Mouse (Mus musculus): ENCODE measurements around the gene 2510039O18Rik. TPM values are rescaled to one million over a fixed set of nuclear protein-coding genes. Genes with fewer than 3 reads are reported as not detected.

Gene 2510039O18Rik
- total RNA-seq, 2 experiments from 2014 or later: 27.4 to 30.0 TPM

- DNase-seq: no peak
Measured at GRCm38 (mm10) chr4:147993571-147994095, 52.9 kb downstream of the 2510039O18Rik start.

GRCm38 (mm10) chr4:147995311-147995710, 54.6 kb downstream of the 2510039O18Rik start:
- DNase-seq: no peak

Other genes with a start within 250 kb of the 2510039O18Rik start
- not detected for gene Zfp534, start 238.3 kb upstream of the 2510039O18Rik start, total RNA-seq (2021)
- 1 to 10 TPM; 1.9 to 2.7 TPM for gene Zfp984, start 131.1 kb upstream of the 2510039O18Rik start, total RNA-seq (2021)
- gene Zfp933, start 92.5 kb upstream of the 2510039O18Rik start, total RNA-seq (2021): 10 to 100 TPM; 21.8 to 22.0 TPM
- gene Miip, start 72.1 kb upstream of the 2510039O18Rik start, total RNA-seq (2021): 10 to 100 TPM; 17.5 to 20.0 TPM
- 10 to 100 TPM; 10.5 to 11.0 TPM for gene Fv1, start 71.9 kb upstream of the 2510039O18Rik start, total RNA-seq (2021)
- gene Mfn2, start 36.2 kb upstream of the 2510039O18Rik start, total RNA-seq (2021): 100 to 1,000 TPM; 174 to 194 TPM
- 10 to 100 TPM; 21.3 to 25.1 TPM for gene Plod1, start 4.1 kb upstream of the 2510039O18Rik start, total RNA-seq (2021)
- gene Nppb, start 44.9 kb downstream of the 2510039O18Rik start, total RNA-seq (2021): not detected
- gene Nppa, start 59.8 kb downstream of the 2510039O18Rik start, total RNA-seq (2021): not detected
- gene Clcn6, start 97.9 kb downstream of the 2510039O18Rik start, total RNA-seq (2021): 10 to 100 TPM; 71.1 to 75.3 TPM
- gene Mthfr, start 98.2 kb downstream of the 2510039O18Rik start, total RNA-seq (2021): 10 to 100 TPM; 29.1 to 33.2 TPM
- 1 to 10 TPM; 7.3 TPM for gene Agtrap, start 147.1 kb downstream of the 2510039O18Rik start, total RNA-seq (2021)
- gene Mad2l2, start 189.5 kb downstream of the 2510039O18Rik start, total RNA-seq (2021): 10 to 100 TPM; 14.5 to 15.6 TPM
- 1 to 10 TPM; 1.3 to 1.6 TPM for gene Draxin, start 189.8 kb downstream of the 2510039O18Rik start, total RNA-seq (2021)
- gene Fbxo6, start 211.2 kb downstream of the 2510039O18Rik start, total RNA-seq (2021): 10 to 100 TPM; 28.5 to 29.1 TPM
- gene Fbxo44, start 219.6 kb downstream of the 2510039O18Rik start, total RNA-seq (2021): 100 to 1,000 TPM; 132 to 136 TPM
- 100 to 1,000 TPM in 1 of 2 experiments, 10 to 100 TPM in 1; 91.4 to 102 TPM for gene Fbxo2, start 219.7 kb downstream of the 2510039O18Rik start, total RNA-seq (2021)